10 mouse cellular contexts compared by ENCODE assay signal in the genomic region with DNA sequence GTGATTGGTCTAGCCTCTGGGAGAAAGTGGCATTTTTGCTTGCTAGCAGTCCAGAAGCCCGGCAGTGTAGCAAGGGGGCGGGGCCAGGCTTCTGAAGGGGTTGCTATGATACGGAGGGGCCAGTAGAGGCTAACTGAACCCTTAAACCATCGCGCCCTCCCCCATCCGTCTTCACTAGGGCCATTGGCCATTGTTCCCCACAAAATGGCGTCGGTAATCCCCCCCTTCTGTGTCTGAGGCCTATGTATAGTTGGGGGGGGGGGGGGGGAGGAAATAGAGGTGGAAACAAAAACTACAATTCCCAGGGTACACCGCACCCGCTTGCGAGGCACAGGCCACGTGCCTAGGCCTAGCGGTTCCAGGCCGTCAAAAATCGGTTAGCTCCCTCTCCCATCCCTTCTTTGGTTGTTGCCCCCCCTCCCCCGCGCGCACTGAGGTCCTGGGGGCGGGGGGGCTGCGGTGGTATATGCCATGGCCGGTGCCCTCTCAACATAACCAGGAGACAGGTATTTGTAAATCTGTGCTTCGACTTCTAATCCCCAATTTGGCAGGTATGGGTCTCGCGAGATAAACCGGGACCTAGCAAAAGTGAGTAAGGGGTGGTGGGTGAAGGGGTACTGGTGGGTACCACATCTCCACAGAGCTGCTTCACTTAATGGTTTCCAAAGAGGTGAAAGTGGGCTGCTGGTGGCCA. TPM values are rescaled to one million over a fixed set of nuclear protein-coding genes. Genes with fewer than 3 reads are reported as not detected.
DNase-seq lines count a peak whose midpoint lies in the region; ATAC-seq and TF ChIP-seq lines count a peak whose summit lies in the region.
"Had no signal": no experiment of that assay in that cellular context is flagged by ENCODE, and none has a peak within 500 bp of the region (broad histone marks: within the 10 kb centered on the region; RNA-seq: fewer than 3 reads in every experiment).

No protein-coding gene starts in this region.

- no peaks in the 10 kb centered on the region for H3K9me3 ChIP-seq in forebrain, embryonic 12.5 days
- no peaks in the 10 kb centered on the region for H3K9me3 ChIP-seq in heart, postnatal 0 days (replicated peaks; ENCODE audit: control insufficient read depth, low read length)
- H3K9me3 ChIP-seq in liver, embryonic 16.5 days (replicated peaks; ENCODE audit: control insufficient read depth, low read length), result no peaks in the 10 kb centered on the region
- H3K9me3 ChIP-seq: G1E had no signal

- TF ChIP-seq CTCF in heart, postnatal 0 days (IDR thresholded peaks at IDR 0.05; ENCODE audit: low read depth), result no peak

- 19% methylated on average over 25 of the region's 25 CpGs for WGBS in forebrain, embryonic 12.5 days
- 19% methylated on average over 25 of the region's 25 CpGs for WGBS in heart, postnatal 0 days
- WGBS in liver, embryonic 16.5 days (ENCODE audit: insufficient replicate concordance), result 19% methylated on average over 25 of the region's 25 CpGs

- peak; percentile 83 for ATAC-seq in forebrain, embryonic 12.5 days (ENCODE audit: low FRiP score)
- ATAC-seq in heart, postnatal 0 days (ENCODE audit: insufficient read depth, low read depth), result peak; percentile 73
- ATAC-seq in liver, embryonic 16.5 days (ENCODE audit: low read depth), result peak; percentile 16; the same call in 1 of the 2 replicates

- DNase-seq in urinary bladder, postnatal 10 days (ENCODE audit: low spot score), result peak; percentile 9
- DNase-seq in urinary bladder, adult 2 months (ENCODE audit: low spot score), result no peak
- peak; percentile 19 for DNase-seq in heart, postnatal 0 days (ENCODE audit: low spot score)
- DNase-seq in layer of hippocampus, adult 11-12 months (ENCODE audit: low spot score), result peak; percentile 64
- DNase-seq in retina, adult 2 months (ENCODE audit: low read depth, low spot score), result peak; percentile 25
- peak; percentile 26 to 65 for DNase-seq in urinary bladder, postnatal 4 days (ENCODE audit: low spot score in 2 of 2)

- H3K4me2 ChIP-seq in forebrain, embryonic 12.5 days, result peak overlapping the region; percentile 54
- peak overlapping the region; percentile 65 for H3K4me2 ChIP-seq in heart, postnatal 0 days (ENCODE audit: low read depth, low read length)
- H3K4me2 ChIP-seq in liver, embryonic 16.5 days (ENCODE audit: low read depth, low read length), result peak overlapping the region; percentile 47; the same call in 1 of the 2 replicates

- TF ChIP-seq EP300 in heart, postnatal 0 days (IDR thresholded peaks at IDR 0.05; ENCODE audit: low read depth), result no peak

- no peaks in the 10 kb centered on the region for H3K4me1 ChIP-seq in forebrain, embryonic 12.5 days
- H3K4me1 ChIP-seq in heart, postnatal 0 days (ENCODE audit: control insufficient read depth, insufficient read depth), result no peaks in the 10 kb centered on the region
- no peaks in the 10 kb centered on the region for H3K4me1 ChIP-seq in liver, embryonic 16.5 days (ENCODE audit: control insufficient read depth, low read depth, low read length)

- no peaks in the 10 kb centered on the region for H3K27me3 ChIP-seq in forebrain, embryonic 12.5 days
- no peaks in the 10 kb centered on the region for H3K27me3 ChIP-seq in heart, postnatal 0 days (ENCODE audit: control insufficient read depth, insufficient read depth, low read length)
- H3K27me3 ChIP-seq in liver, embryonic 16.5 days (ENCODE audit: control insufficient read depth, insufficient read depth, low read depth, low read length), result peaks cover 25% of the 10 kb centered on the region

- peak overlapping the region; percentile 57 for H3K9ac ChIP-seq in forebrain, embryonic 12.5 days
- H3K9ac ChIP-seq in heart, postnatal 0 days (replicated peaks; ENCODE audit: low read depth, low read length), result no peak overlapping the region
- H3K9ac ChIP-seq in liver, embryonic 16.5 days (ENCODE audit: low read depth, low read length), result no peak overlapping the region

- peak overlapping the region; percentile 51 for H3K4me3 ChIP-seq in forebrain, embryonic 12.5 days (replicated peaks)
- H3K4me3 ChIP-seq in heart, postnatal 0 days (ENCODE audit: low read depth, low read length), result peak overlapping the region; percentile 56
- no peak overlapping the region for H3K4me3 ChIP-seq in liver, embryonic 16.5 days (ENCODE audit: low read depth, low read length)

- no peaks in the 10 kb centered on the region for H3K36me3 ChIP-seq in forebrain, embryonic 12.5 days (replicated peaks)
- H3K36me3 ChIP-seq in heart, postnatal 0 days (replicated peaks; ENCODE audit: control insufficient read depth, insufficient read depth, low read length), result no peaks in the 10 kb centered on the region
- no peaks in the 10 kb centered on the region for H3K36me3 ChIP-seq in liver, embryonic 16.5 days (ENCODE audit: control insufficient read depth, insufficient read depth)
- H3K36me3 ChIP-seq: G1E had no signal

- H3K27ac ChIP-seq in forebrain, embryonic 12.5 days, result peak overlapping the region; percentile 89
- H3K27ac ChIP-seq in heart, postnatal 0 days (ENCODE audit: low read depth), result no peak overlapping the region; the same call in 1 of the 2 replicates
- H3K27ac ChIP-seq in liver, embryonic 16.5 days (ENCODE audit: low read length), result no peak overlapping the region

RNA-seq across cellular contexts. Expression of gene Wnk3, which starts 29.3 kb away (rescaled TPM):
- polyA plus RNA-seq in urinary bladder, adult 2 months (2012; rRNA removed), result 0.50 and 0.57 TPM in 2 replicates
- 17.0 and 20.1 TPM in 2 replicates for polyA plus RNA-seq in forebrain, embryonic 12.5 days (2016; fragmentation: Nextera tagmentation; extraction: Ambion mirVana)
- 0.35 and 3.1 TPM in 2 replicates for total RNA-seq in heart, postnatal 0 days (2014; rRNA removed; ENCODE audit: low replicate concordance)
- polyA plus RNA-seq in heart, postnatal 0 days (2015; fragmentation: Nextera tagmentation; extraction: Ambion mirVana), result 0.18 and 0.37 TPM in 2 replicates
- 0.01 TPM in 2 replicates for polyA plus RNA-seq in liver, embryonic 16.5 days (2015; fragmentation: Nextera tagmentation; extraction: Ambion mirVana)
- total RNA-seq: neutrophil, adult 5-6 weeks had no signal
- polyA plus RNA-seq: G1E had no signal

Comparison
In these comparisons a context has a peak if more than half of its experiments do, and no peak if none do; other contexts are left out.
1. ATAC-seq: peak in every context shown above with its lines; median percentile 83 in forebrain, embryonic 12.5 days; 73 in heart, postnatal 0 days; 16 in liver, embryonic 16.5 days.
2. RNA of gene Wnk3, which starts 29.3 kb away (polyA plus RNA-seq): 17.0 to 20.1 TPM in forebrain, embryonic 12.5 days; 0.50 to 0.57 TPM in urinary bladder, adult 2 months, 0.18 to 0.37 TPM in heart, postnatal 0 days and 0.01 TPM in liver, embryonic 16.5 days; every median in the first group is over 10 times any median in the second.
3. Peak in every context shown above with its lines, with median percentiles within 50 percentile points of each other: H3K4me2 ChIP-seq.